Mouse (Mus musculus): ENCODE results near the gene Mest. TPM values are rescaled to one million over a fixed set of nuclear protein-coding genes. Genes with fewer than 3 reads are reported as not detected.

Mest gene
- total RNA-seq (2014; rRNA removed; ENCODE audit: low replicate concordance) (717 and 1,330 TPM in 2 replicates), polyA plus RNA-seq (2015; fragmentation: Nextera tagmentation; extraction: Ambion mirVana) (664 and 669 TPM in 2 replicates)

DNA sequence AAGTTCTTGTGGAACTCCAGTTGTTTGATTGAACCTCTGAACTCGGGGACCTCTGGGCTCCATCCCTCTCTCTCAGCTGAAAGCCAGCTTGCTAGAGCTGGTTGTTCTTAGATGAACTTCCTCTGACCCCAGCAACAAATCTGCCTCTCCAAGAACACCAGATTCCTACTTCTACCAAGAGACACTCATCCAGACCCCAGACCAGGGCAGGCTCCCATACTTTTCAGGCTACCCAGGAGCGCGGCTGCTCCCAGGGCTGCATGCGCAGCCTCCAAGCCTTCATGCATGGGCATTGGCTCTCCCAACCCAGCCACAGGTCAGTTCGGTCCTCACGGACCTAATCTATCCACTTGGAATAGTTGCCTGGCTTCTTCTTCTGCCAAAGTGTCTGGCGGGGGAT, at the start of gene Mest:
Mest (plus strand) TSS at position 217 of the 400 bp plus-strand sequence.
- no peaks in the 10 kb centered on the region for H3K27me3 ChIP-seq (ENCODE audit: control insufficient read depth, insufficient read depth, low read length)
- DNase-seq (ENCODE audit: low spot score) (no peak), ATAC-seq (ENCODE audit: insufficient read depth, low read depth) (no peak)
- TF ChIP-seq CTCF (IDR thresholded peaks at IDR 0.05; ENCODE audit: low read depth) (no peak), EP300 (IDR thresholded peaks at IDR 0.05; ENCODE audit: low read depth) (no peak)
- no peak within 1 kb of the TSS for H3K4me3 ChIP-seq (ENCODE audit: low read depth, low read length)
- WGBS, result 56% methylated on average over 7 of the region's 7 CpGs
- no peak within 1 kb of the TSS for H3K27ac ChIP-seq (ENCODE audit: low read depth)
- no peak within 1 kb of the TSS for H3K9ac ChIP-seq (replicated peaks; ENCODE audit: low read depth, low read length)
- no peak within 1 kb of the TSS for H3K4me2 ChIP-seq (ENCODE audit: low read depth, low read length)
- H3K9me3 ChIP-seq (replicated peaks; ENCODE audit: control insufficient read depth, low read length), result no peaks in the 10 kb centered on the region
- H3K36me3 ChIP-seq (replicated peaks; ENCODE audit: control insufficient read depth, insufficient read depth, low read length), result no peaks in the 10 kb centered on the region
- H3K4me1 ChIP-seq (ENCODE audit: control insufficient read depth, insufficient read depth), result peaks cover 6% of the 10 kb centered on the region; the same call in 1 of the 2 replicates

DNA sequence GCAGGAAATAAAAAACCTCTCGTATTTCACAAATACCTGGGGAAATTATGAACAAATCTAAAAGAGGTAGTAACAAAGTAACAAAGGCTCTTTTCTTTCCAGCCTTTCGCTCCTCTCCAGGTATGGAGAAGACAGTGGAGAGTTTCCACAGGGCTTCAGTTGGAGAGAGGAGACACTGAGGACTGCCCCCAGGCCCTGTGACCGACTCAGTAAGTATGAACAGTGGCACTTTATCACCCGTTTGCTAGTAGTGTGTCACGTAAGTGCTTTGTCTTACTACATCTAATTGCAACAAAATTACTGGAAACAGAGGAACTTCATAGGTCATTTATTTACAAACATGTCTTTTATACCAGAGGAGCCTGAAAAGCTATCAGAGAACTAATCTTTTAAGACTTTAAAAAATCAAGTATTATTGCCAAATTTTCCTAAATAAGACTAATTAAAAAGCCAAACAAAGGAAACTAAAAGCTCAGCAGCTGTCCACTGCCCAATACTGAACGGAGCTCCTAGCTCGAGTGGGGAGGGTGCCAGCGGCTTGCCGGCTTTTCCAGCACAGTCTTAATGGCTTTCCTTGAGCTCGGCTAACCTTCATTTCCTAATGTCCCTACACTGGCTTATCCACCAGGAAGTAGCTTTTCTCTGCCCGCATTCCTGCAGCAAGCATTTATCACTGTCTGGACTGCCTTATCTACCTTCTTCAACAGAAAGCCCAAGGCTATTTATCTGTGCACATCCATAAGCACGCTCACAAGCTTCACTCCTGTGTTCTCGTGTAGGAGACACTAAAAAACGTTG, 49.4 kb upstream of the Mest start:
- Histone ChIP-seq H3K9me3 (replicated peaks; ENCODE audit: control insufficient read depth, low read length) (no peaks in the 10 kb centered on the region), H3K4me2 (ENCODE audit: low read depth, low read length) (peak overlapping the region; percentile 53), H3K9ac (replicated peaks; ENCODE audit: low read depth, low read length) (0 out of 2 replicates have a peak overlapping the region, but pooled peaks have one; percentile 32), H3K27me3 (ENCODE audit: control insufficient read depth, insufficient read depth, low read length) (no peaks in the 10 kb centered on the region), H3K27ac (ENCODE audit: low read depth) (peak overlapping the region; percentile 86), H3K4me1 (ENCODE audit: control insufficient read depth, insufficient read depth) (peaks cover 23% of the 10 kb centered on the region), H3K4me3 (ENCODE audit: low read depth, low read length) (peak overlapping the region; percentile 3; the same call in 1 of the 2 replicates), H3K36me3 (replicated peaks; ENCODE audit: control insufficient read depth, insufficient read depth, low read length) (no peaks in the 10 kb centered on the region)
- DNase-seq (ENCODE audit: low spot score) (peak; percentile 53), ATAC-seq (ENCODE audit: insufficient read depth, low read depth) (0 out of 2 replicates have a peak, but pooled peaks have one; percentile 46)
- WGBS, result 21% methylated on average over 14 of the region's 14 CpGs
- TF ChIP-seq EP300 (IDR thresholded peaks at IDR 0.05; ENCODE audit: low read depth) (no peak), CTCF (IDR thresholded peaks at IDR 0.05; ENCODE audit: low read depth) (no peak)

DNA sequence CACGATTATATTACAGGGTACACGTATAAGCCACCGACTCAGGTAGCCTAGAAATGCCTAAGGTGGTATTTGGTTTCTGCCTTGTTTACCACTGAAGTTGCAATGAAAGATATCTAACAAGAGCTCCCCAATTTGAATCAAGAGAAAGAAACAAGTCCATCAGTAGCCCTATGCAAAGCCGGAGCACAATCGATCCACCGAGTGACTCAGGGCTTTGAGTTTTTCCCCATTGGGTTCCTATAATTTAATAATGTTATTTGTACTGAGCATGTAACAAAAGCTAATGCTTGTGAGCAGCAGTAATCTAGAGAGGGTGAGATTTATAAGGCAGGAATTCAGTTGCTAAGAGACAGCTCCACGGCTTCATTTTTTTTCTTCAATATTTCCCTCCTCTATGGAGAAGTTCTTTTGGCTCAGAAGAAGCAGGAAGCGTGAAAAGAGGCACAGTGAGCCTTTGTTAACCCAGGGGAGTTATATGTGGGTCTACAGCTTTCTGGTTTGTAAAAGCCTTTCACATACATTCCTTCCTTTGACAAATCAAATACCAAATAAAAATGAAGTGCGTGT, 48.5 kb upstream of the Mest start:
- TF ChIP-seq EP300 (IDR thresholded peaks at IDR 0.05; ENCODE audit: low read depth) (no peak), CTCF (IDR thresholded peaks at IDR 0.05; ENCODE audit: low read depth) (no peak)
- WGBS, result 51% methylated on average over 9 of the region's 9 CpGs
- Histone ChIP-seq H3K27me3 (ENCODE audit: control insufficient read depth, insufficient read depth, low read length) (no peaks in the 10 kb centered on the region), H3K36me3 (replicated peaks; ENCODE audit: control insufficient read depth, insufficient read depth, low read length) (no peaks in the 10 kb centered on the region), H3K4me3 (ENCODE audit: low read depth, low read length) (no peak overlapping the region), H3K9me3 (replicated peaks; ENCODE audit: control insufficient read depth, low read length) (no peaks in the 10 kb centered on the region), H3K4me2 (ENCODE audit: low read depth, low read length) (peak overlapping the region; percentile 53), H3K27ac (ENCODE audit: low read depth) (peak overlapping the region; percentile 86), H3K4me1 (ENCODE audit: control insufficient read depth, insufficient read depth) (peaks cover 23% of the 10 kb centered on the region), H3K9ac (replicated peaks; ENCODE audit: low read depth, low read length) (peak overlapping the region; percentile 46; the same call in 1 of the 2 replicates)
- ATAC-seq (ENCODE audit: insufficient read depth, low read depth) (peak; percentile 43), DNase-seq (ENCODE audit: low spot score) (peak; percentile 69)

DNA sequence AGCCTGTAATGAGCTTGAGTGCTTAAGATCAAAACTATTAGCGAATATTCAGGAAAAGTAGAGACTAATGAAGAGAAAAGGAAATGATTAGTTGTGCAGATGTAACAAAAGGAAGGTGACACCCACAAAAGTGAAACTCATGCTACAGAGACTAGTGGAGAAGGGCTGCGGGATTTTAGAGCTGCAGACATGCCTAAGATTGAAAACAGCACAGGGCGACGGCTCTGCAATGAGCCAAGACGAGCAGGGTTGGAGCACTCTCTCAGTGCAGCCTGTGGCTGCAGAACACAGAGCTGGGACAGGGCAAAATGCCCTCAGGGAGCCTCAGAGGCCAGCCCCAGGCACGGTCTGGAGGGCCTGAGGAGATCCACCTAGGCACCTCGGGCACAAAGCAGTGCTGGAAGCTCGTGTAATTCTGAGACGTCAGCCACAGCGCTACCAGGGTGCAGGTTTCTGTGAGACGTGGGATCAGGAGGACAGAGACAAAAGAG, 48.0 kb upstream of the Mest start:
- H3K4me2 ChIP-seq (ENCODE audit: low read depth, low read length), result peak overlapping the region; percentile 53
- H3K27me3 ChIP-seq (ENCODE audit: control insufficient read depth, insufficient read depth, low read length), result no peaks in the 10 kb centered on the region
- peak; percentile 39; the same call in 1 of the 2 replicates for ATAC-seq (ENCODE audit: insufficient read depth, low read depth)
- peak overlapping the region; percentile 46 for H3K9ac ChIP-seq (replicated peaks; ENCODE audit: low read depth, low read length)
- no peak overlapping the region for H3K4me3 ChIP-seq (ENCODE audit: low read depth, low read length)
- no peak for TF ChIP-seq EP300 (IDR thresholded peaks at IDR 0.05; ENCODE audit: low read depth)
- no peak for TF ChIP-seq CTCF (IDR thresholded peaks at IDR 0.05; ENCODE audit: low read depth)
- no peaks in the 10 kb centered on the region for H3K9me3 ChIP-seq (replicated peaks; ENCODE audit: control insufficient read depth, low read length)
- peak overlapping the region; percentile 86 for H3K27ac ChIP-seq (ENCODE audit: low read depth)
- H3K36me3 ChIP-seq (replicated peaks; ENCODE audit: control insufficient read depth, insufficient read depth, low read length), result no peaks in the 10 kb centered on the region
- DNase-seq (ENCODE audit: low spot score), result peak; percentile 34
- 26% methylated on average over 11 of the region's 11 CpGs for WGBS
- H3K4me1 ChIP-seq (ENCODE audit: control insufficient read depth, insufficient read depth), result peaks cover 23% of the 10 kb centered on the region

DNA sequence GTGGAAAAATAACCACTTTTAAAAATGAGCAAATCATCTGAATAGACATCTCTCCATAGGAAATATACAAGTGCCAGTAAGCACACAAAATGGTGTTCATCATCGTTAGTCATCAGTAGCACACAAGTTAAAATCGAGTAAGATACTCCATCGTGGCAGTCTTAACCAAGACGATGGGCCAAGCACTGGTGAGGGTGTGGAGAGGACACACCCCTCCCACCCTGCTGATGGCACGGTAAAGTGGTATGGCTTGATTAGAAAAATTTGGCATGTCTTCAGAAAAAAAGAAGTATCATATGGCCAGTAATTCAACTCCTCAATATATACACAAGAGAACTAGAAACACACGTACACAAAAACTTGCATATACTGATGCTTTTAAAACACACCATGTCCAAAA, 46.8 kb upstream of the Mest start:
- 86% methylated on average over 6 of the region's 6 CpGs for WGBS
- H3K9ac ChIP-seq (replicated peaks; ENCODE audit: low read depth, low read length), result no peak overlapping the region
- H3K27ac ChIP-seq (ENCODE audit: low read depth), result no peak overlapping the region
- H3K4me2 ChIP-seq (ENCODE audit: low read depth, low read length), result no peak overlapping the region
- H3K27me3 ChIP-seq (ENCODE audit: control insufficient read depth, insufficient read depth, low read length), result no peaks in the 10 kb centered on the region
- no peak for DNase-seq (ENCODE audit: low spot score)
- no peak for ATAC-seq (ENCODE audit: insufficient read depth, low read depth)
- H3K36me3 ChIP-seq (replicated peaks; ENCODE audit: control insufficient read depth, insufficient read depth, low read length), result no peaks in the 10 kb centered on the region
- no peaks in the 10 kb centered on the region for H3K9me3 ChIP-seq (replicated peaks; ENCODE audit: control insufficient read depth, low read length)
- H3K4me1 ChIP-seq (ENCODE audit: control insufficient read depth, insufficient read depth), result peaks cover 23% of the 10 kb centered on the region
- no peak overlapping the region for H3K4me3 ChIP-seq (ENCODE audit: low read depth, low read length)
- TF ChIP-seq EP300 (IDR thresholded peaks at IDR 0.05; ENCODE audit: low read depth) (no peak), CTCF (IDR thresholded peaks at IDR 0.05; ENCODE audit: low read depth) (no peak)

All from heart, postnatal 0 days (tissue).